Mouse (Mus musculus): ENCODE measurements around the gene Nr5a1. TPM values are rescaled to one million over a fixed set of nuclear protein-coding genes. Genes with fewer than 3 reads are reported as not detected.

Nr5a1 gene
- total and polyA plus RNA-seq, 3 experiments, result 0.04 TPM; not detected in 2

- in situ Hi-C loops (cut with MboI; ENCODE audit: low pct_ligation_motif_present, low pct_unique_long_range_greater_than_20kb, low sequenced_read_pairs), result loop anchor here (25.0 kb wide), 1 partner anchor 209 kb away; no protein-coding TSS in a partner anchor
- TF ChIP-seq JUN (IDR thresholded peaks at IDR 0.05; ENCODE audit: insufficient read depth, low read depth, low read length) (peak; percentile 55; the same call in 1 of the 2 replicates), UBTF (IDR thresholded peaks at IDR 0.05; ENCODE audit: low read depth, low read length) (no peak), USF2 (conservative IDR thresholded peaks at IDR 0.05; ENCODE audit: low read depth, low read length) (no peak), HCFC1 (IDR thresholded peaks at IDR 0.05; ENCODE audit: low read depth, low read length) (no peak), MAX (IDR thresholded peaks at IDR 0.05; ENCODE audit: low read length) (no peak), PAX5 (IDR thresholded peaks at IDR 0.05; ENCODE audit: low read length) (no peak), RCOR1 (conservative IDR thresholded peaks at IDR 0.05; ENCODE audit: low read depth, low read length) (no peak), SMC3 (IDR thresholded peaks at IDR 0.05; ENCODE audit: low read depth, low read length) (no peak), EP300 (IDR thresholded peaks at IDR 0.05; ENCODE audit: low read length) (peak; percentile 60), JUND (conservative IDR thresholded peaks at IDR 0.05; ENCODE audit: low read depth, low read length) (peak; percentile 82), POLR2A (IDR thresholded peaks at IDR 0.05; ENCODE audit: low read depth, low read length) (no peak), IRF4 (IDR thresholded peaks at IDR 0.05; ENCODE audit: low read depth, low read length) (no peak), CHD1 (IDR thresholded peaks at IDR 0.05; ENCODE audit: low read depth, low read length) (no peak), MXI1 (IDR thresholded peaks at IDR 0.05; ENCODE audit: low read depth, low read length) (no peak), ELF1 (IDR thresholded peaks at IDR 0.05; ENCODE audit: low read depth, low read length) (no peak), ZC3H11A (IDR thresholded peaks at IDR 0.05; ENCODE audit: low read depth, low read length) (no peak), CTCF (conservative IDR thresholded peaks at IDR 0.05 in 1 of 2, IDR thresholded peaks at IDR 0.05 in 1 of 2; ENCODE audit: low read depth in 2 of 2, low read length in 2 of 2) (no peak), CHD2 (IDR thresholded peaks at IDR 0.05; ENCODE audit: low read length) (no peak), POLR2AphosphoS2 (IDR thresholded peaks at IDR 0.05; ENCODE audit: low read depth, low read length) (no peak), MYC (IDR thresholded peaks at IDR 0.05; ENCODE audit: low read depth, low read length) (no peak), TBP (conservative IDR thresholded peaks at IDR 0.05; ENCODE audit: low read depth, low read length) (no peak), TCF12 (IDR thresholded peaks at IDR 0.05; ENCODE audit: low read depth, low read length) (no peak), ZMIZ1 (IDR thresholded peaks at IDR 0.05; ENCODE audit: low read depth, low read length) (no peak)
- peak; percentile 35 for DNase-seq (ENCODE audit: extremely low read depth)
Observed at GRCm38 (mm10) chr2:38653293-38653619, 61.1 kb downstream of the Nr5a1 start.

More at GRCm38 (mm10) chr2:38653293-38653619, 61.1 kb downstream of the Nr5a1 start:
- H3K4me3 ChIP-seq (replicated peaks in 1 of 3; ENCODE audit: low read depth in 2 of 3, low read length in 2 of 3, poor library complexity in 1 of 3), result no peak overlapping the region
- dilution Hi-C loops (cut with MboI; ENCODE audit: extremely low pct_ligation_motif_present, extremely low pct_unique_long_range_greater_than_20kb, low sequenced_read_pairs), result no loop called here
- no peaks in the 10 kb centered on the region for H3K79me2 ChIP-seq (replicated peaks; ENCODE audit: control insufficient read depth, extremely low read depth, insufficient read depth, poor library complexity, severe bottlenecking)
- H3K9me3 ChIP-seq (replicated peaks; ENCODE audit: low read length), result peaks cover 10% of the 10 kb centered on the region
- H3K27ac ChIP-seq (ENCODE audit: insufficient read depth, low read depth), result no peak overlapping the region
- peaks cover 7% of the 10 kb centered on the region for H3K27me3 ChIP-seq (replicated peaks)
- H3K9ac ChIP-seq (ENCODE audit: insufficient read depth, low read depth), result no peak overlapping the region
- no peaks in the 10 kb centered on the region for H3K36me3 ChIP-seq (replicated peaks in 1 of 2; ENCODE audit: control insufficient read depth in 1 of 2, insufficient read depth in 1 of 2, low read length in 1 of 2)
- H3K4me2 ChIP-seq (ENCODE audit: insufficient read depth, low read depth, poor library complexity, severe bottlenecking), result no peak overlapping the region
- peaks cover 8 to 9% of the 10 kb centered on the region in 2 experiments; a peak in 3 of 4 replicates for H3K4me1 ChIP-seq (ENCODE audit: control insufficient read depth in 1 of 2, insufficient read depth in 2 of 2)
